Mouse (Mus musculus): Measurements from ENCODE around the gene Tmppe. TPM values are rescaled to one million over a fixed set of nuclear protein-coding genes. Genes with fewer than 3 reads are reported as not detected.
"Not testable (repeated sequence)": the region's sequence is repeated elsewhere in the genome, so short reads cannot be mapped to it uniquely, and the experiment has no call there.

The Tmppe gene
- polyA plus RNA-seq (2012; rRNA removed) = 23.8 and 25.4 TPM in 2 replicates

DNA sequence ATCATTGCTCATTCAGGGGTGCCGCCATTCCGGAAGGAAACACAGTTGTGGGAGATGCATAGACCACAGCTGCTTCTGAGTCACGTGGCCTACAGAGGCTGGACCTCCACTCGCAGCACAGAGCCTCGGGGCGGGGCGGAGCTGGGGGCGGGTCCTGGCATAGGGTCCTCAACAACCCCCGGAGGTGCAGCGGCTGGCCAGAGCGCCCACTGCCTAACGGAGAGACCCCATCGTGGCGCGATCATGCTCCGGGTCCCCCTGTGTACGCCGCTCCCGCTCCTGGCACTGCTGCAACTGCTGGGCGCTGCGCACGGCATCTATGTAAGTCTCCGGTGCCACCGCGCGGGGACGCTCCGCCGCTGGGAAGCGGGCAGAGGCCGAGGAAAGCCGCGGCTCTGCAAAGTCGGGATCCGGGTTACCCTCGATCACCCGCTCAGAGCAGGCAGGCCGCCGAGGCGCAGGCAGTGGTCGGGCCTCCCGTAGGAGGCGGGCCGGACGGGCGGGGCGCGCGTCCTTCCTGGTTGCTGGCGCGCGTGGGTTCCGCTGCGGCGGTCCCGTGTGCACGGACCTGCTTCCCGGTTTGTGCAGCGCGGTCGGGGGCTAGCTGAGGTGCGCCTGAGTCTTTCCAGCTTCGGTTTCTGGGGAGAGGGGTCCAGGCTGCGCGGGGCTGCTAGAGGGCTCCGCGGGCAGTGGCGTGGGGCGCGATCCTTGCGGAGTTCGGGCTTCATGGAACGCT is at the start of gene Tmppe, which contains the start of gene Glb1:
Gene Tmppe, plus strand, starts transcription at position 157 of the 736 bp plus-strand sequence.
Gene Glb1, plus strand, starts transcription at position 128 of the 736 bp plus-strand sequence.
- peak; percentile 83 for DNase-seq
- WGBS = under 1% methylated on average over 73 of the region's 73 CpGs

DNA sequence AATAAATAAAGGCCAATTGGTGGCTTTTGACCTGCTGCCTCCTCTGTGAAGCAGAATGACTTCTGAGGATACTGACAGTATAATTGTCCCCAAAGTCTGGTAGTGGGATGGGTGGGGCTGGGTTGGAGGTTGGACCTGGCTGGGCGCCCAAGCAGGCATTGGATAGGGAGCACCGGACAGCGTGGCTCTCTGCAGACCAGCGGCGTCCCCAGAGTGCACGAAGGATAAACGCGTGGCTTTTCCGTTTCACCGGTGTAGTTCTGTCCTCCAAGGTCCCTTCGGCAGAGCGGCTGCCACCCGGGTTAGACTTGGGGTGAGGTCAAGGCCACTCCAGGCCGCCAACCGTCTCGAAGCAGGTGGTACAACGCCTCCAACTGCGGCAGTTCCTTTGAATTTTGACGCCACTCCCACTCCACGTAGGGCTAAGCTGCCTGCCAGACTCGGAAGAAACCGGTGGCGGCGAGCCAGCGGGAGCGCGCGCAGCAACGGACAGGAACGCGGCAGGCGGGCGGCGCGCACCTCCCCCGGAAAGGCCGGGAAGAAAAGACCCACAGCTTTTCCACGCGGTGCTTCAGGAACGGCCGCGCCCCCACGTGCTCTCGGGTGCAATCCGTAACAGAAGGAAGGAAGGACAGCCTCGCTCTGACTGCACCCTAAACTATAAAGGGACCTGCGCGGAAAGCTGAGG is 33.0 kb upstream of the Tmppe start:
- Histone ChIP-seq H3K27ac (ENCODE audit: control insufficient read depth, insufficient read depth, low read length) (peak overlapping the region; percentile 11; the same call in 1 of the 2 replicates), H3K4me3 (ENCODE audit: control insufficient read depth, insufficient read depth, low read length) (peak overlapping the region; percentile 60), H3K36me3 (ENCODE audit: control insufficient read depth, insufficient read depth, low read length) (no peaks in the 10 kb centered on the region), H3K27me3 (ENCODE audit: control insufficient read depth, insufficient read depth, low read length) (no peaks in the 10 kb centered on the region), H3K4me1 (replicated peaks; ENCODE audit: control insufficient read depth, insufficient read depth, low read length) (peaks cover 3% of the 10 kb centered on the region)
- DNase-seq = peak; percentile 70
- TF ChIP-seq CTCF (IDR thresholded peaks at IDR 0.05; ENCODE audit: borderline replicate concordance, control insufficient read depth, extremely low read depth, insufficient read depth, low read length, poor library complexity) = no peak
- no peak for TF ChIP-seq POLR2A (IDR thresholded peaks at IDR 0.05; ENCODE audit: control insufficient read depth, extremely low read depth, insufficient read depth, low read length, poor library complexity)
- under 1% methylated on average over 48 of the region's 48 CpGs for WGBS

More for the DNA sequence above, at the start of gene Tmppe, which contains the start of gene Glb1:
- H3K4me3 ChIP-seq (ENCODE audit: control insufficient read depth, insufficient read depth, low read length) = peak within 1 kb of the TSS; percentile 83
- TF ChIP-seq CTCF (IDR thresholded peaks at IDR 0.05; ENCODE audit: borderline replicate concordance, control insufficient read depth, extremely low read depth, insufficient read depth, low read length, poor library complexity) (0 out of 2 replicates have a peak, but pooled peaks have one; percentile 33), POLR2A (IDR thresholded peaks at IDR 0.05; ENCODE audit: control insufficient read depth, extremely low read depth, insufficient read depth, low read length, poor library complexity) (0 out of 2 replicates have a peak, but pooled peaks have one; percentile 43)
- H3K36me3 ChIP-seq (ENCODE audit: control insufficient read depth, insufficient read depth, low read length) = peaks cover 6% of the 10 kb centered on the region
- H3K27me3 ChIP-seq (ENCODE audit: control insufficient read depth, insufficient read depth, low read length) = no peaks in the 10 kb centered on the region
- H3K27ac ChIP-seq (ENCODE audit: control insufficient read depth, insufficient read depth, low read length) = peak within 1 kb of the TSS; percentile 62
- peaks cover 10% of the 10 kb centered on the region for H3K4me1 ChIP-seq (replicated peaks; ENCODE audit: control insufficient read depth, insufficient read depth, low read length)

- no peak for TF ChIP-seq POLR2A (IDR thresholded peaks at IDR 0.05; ENCODE audit: control insufficient read depth, extremely low read depth, insufficient read depth, low read length, poor library complexity)
- H3K4me3 ChIP-seq (ENCODE audit: control insufficient read depth, insufficient read depth, low read length) = peak overlapping the region; percentile 60
- H3K4me1 ChIP-seq (replicated peaks; ENCODE audit: control insufficient read depth, insufficient read depth, low read length) = peaks cover 3% of the 10 kb centered on the region
- H3K27me3 ChIP-seq (ENCODE audit: control insufficient read depth, insufficient read depth, low read length) = no peaks in the 10 kb centered on the region
- peak overlapping the region; percentile 11; the same call in 1 of the 2 replicates for H3K27ac ChIP-seq (ENCODE audit: control insufficient read depth, insufficient read depth, low read length)
- no peaks in the 10 kb centered on the region for H3K36me3 ChIP-seq (ENCODE audit: control insufficient read depth, insufficient read depth, low read length)
- WGBS = 8% methylated on average over 12 of the region's 12 CpGs
- no peak for DNase-seq
Observed at GRCm38 (mm10) chr9:114368471-114368858, 32.4 kb upstream of the Tmppe start.

- 42% methylated on average over 5 of the region's 5 CpGs for WGBS
- DNase-seq; H3K36me3 ChIP-seq (ENCODE audit: control insufficient read depth, insufficient read depth, low read length); H3K4me1 ChIP-seq (replicated peaks; ENCODE audit: control insufficient read depth, insufficient read depth, low read length); H3K27ac ChIP-seq (ENCODE audit: control insufficient read depth, insufficient read depth, low read length); H3K4me3 ChIP-seq (ENCODE audit: control insufficient read depth, insufficient read depth, low read length); H3K27me3 ChIP-seq (ENCODE audit: control insufficient read depth, insufficient read depth, low read length): not testable (repeated sequence)
Observed at GRCm38 (mm10) chr9:114369389-114369788, 31.5 kb upstream of the Tmppe start.

GRCm38 (mm10) chr9:114371717-114372116 is 29.2 kb upstream of the Tmppe start:
- TF ChIP-seq CTCF (IDR thresholded peaks at IDR 0.05; ENCODE audit: borderline replicate concordance, control insufficient read depth, extremely low read depth, insufficient read depth, low read length, poor library complexity) = 0 out of 2 replicates have a peak, but pooled peaks have one; percentile 20
- DNase-seq = peak; percentile 49

DNA sequence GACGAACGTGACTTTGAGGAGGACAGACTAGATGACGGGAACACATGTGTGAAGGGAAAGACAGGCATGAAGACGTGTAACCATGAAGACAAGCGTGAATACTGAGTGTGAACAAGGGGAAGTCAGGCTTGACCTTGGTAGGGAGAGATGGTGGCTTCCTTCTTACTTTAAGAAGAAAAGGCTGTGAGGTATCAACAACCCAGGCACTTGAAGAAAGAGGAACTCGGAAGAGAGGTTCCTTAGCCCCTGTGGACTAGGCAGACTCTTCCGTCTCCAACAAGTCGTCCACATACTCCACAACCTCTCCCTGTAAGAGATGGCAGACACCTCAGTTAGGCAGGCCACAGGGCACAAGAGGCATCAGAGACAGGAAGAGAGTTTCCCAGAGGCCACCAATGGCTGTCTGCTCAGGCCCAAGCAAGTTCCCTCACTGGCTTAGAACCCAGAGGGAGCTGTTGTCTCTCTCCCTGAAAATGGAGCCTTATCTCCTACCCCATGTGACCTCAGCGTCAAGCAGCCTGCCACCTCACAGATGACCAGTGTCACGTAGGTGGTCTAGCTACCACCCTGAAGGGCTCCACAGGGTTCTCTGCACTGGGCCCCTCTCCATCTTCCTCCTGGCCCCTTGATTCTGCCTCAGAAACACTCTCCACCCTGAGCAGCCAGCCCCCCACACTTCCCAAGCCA is 25.5 kb upstream of the Tmppe start:
- no peaks in the 10 kb centered on the region for H3K36me3 ChIP-seq (ENCODE audit: control insufficient read depth, insufficient read depth, low read length)
- no peak overlapping the region for H3K27ac ChIP-seq (ENCODE audit: control insufficient read depth, insufficient read depth, low read length)
- no peak for DNase-seq
- no peak overlapping the region for H3K4me3 ChIP-seq (ENCODE audit: control insufficient read depth, insufficient read depth, low read length)
- H3K4me1 ChIP-seq (replicated peaks; ENCODE audit: control insufficient read depth, insufficient read depth, low read length) = no peaks in the 10 kb centered on the region
- WGBS = 79% methylated on average over 10 of the region's 10 CpGs
- TF ChIP-seq CTCF (IDR thresholded peaks at IDR 0.05; ENCODE audit: borderline replicate concordance, control insufficient read depth, extremely low read depth, insufficient read depth, low read length, poor library complexity) (no peak), POLR2A (IDR thresholded peaks at IDR 0.05; ENCODE audit: control insufficient read depth, extremely low read depth, insufficient read depth, low read length, poor library complexity) (no peak)
- no peaks in the 10 kb centered on the region for H3K27me3 ChIP-seq (ENCODE audit: control insufficient read depth, insufficient read depth, low read length)

More at GRCm38 (mm10) chr9:114371717-114372116, 29.2 kb upstream of the Tmppe start:
- H3K36me3 ChIP-seq (ENCODE audit: control insufficient read depth, insufficient read depth, low read length); H3K4me3 ChIP-seq (ENCODE audit: control insufficient read depth, insufficient read depth, low read length); H3K27ac ChIP-seq (ENCODE audit: control insufficient read depth, insufficient read depth, low read length); H3K4me1 ChIP-seq (replicated peaks; ENCODE audit: control insufficient read depth, insufficient read depth, low read length); H3K27me3 ChIP-seq (ENCODE audit: control insufficient read depth, insufficient read depth, low read length): not testable (repeated sequence)
- WGBS = 51% methylated on average over 5 of the region's 5 CpGs

Data from thymus, adult 2 months (tissue).